Mouse (Mus musculus) left cerebral cortex, adult 2 months (tissue): ENCODE measurements around the gene Tnni3. TPM values are rescaled to one million over a fixed set of nuclear protein-coding genes. Genes with fewer than 3 reads are reported as not detected.
A peak's percentile ranks its signal among the peaks of the same experiment; 100 is the strongest.
"Not testable (repeated sequence)": the region's sequence is repeated elsewhere in the genome, so short reads cannot be mapped to it uniquely, and the experiment has no call there.

Experiments used
- DNase-seq, 2 experiments: peaks; one replicate each; pipeline ENCODE4 v3.0.0; 2021 to 2022; ENCODE audit warnings: low spot score in 2 of 2, mixed read lengths in 1 of 2; ENCODE audit errors: extremely low spot score in 1 of 2
- H3K27ac ChIP-seq: fragments of 200-600 bp; 2 replicates; pipeline ENCODE4 v1.8.1; 2022
- H3K4me3 ChIP-seq: fragments of 200-600 bp; 2 replicates; pipeline ENCODE4 v1.8.1; 2022
- CTCF ChIP-seq: fragments of 200-600 bp; IDR thresholded peaks from 2 replicates; pipeline ENCODE4 v1.8.1; 2022; ENCODE audit warnings: antibody characterized with exemption, mild to moderate bottlenecking, moderate library complexity
- intact Hi-C: fragments of 180-260 bp; cut with DNase I; formaldehyde crosslinking; loops from one replicate; pipeline ENCODE4 v1.15.1; 2025
- total RNA-seq, 2 experiments: library from RNA; stranded (reverse); gene quantifications; 2 replicates each; pipeline ENCODE4 v1.2.3; 2021

The Tnni3 gene
- total RNA-seq, 2 experiments from 2014 or later, result 0.84 to 0.96 TPM

DNA sequence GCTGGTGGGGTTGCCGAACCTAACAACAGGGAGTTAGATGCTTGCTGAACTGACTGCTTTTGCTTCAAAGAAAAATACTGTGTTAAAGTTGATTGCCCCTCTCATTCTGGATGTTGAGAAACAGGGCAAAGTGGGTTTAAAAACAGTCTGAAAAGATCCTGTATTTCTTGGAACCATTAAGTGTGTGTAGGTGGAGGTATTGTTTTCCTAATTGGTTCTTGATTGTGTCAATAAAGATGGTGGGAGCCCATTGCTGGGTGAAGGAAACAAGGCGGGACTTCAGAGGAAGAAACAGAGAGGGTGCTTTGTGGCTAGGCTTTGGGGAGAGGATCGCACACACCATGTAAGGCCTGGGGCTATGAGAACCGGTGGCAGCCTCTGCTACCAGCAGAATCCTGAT lies 13.2 kb upstream of the Tnni3 start:
- Histone ChIP-seq H3K27ac (no peak overlapping the region), H3K4me3 (no peak overlapping the region)
- TF ChIP-seq CTCF, result no peak
- intact Hi-C loops, result no loop called here
- no peak for DNase-seq

DNA sequence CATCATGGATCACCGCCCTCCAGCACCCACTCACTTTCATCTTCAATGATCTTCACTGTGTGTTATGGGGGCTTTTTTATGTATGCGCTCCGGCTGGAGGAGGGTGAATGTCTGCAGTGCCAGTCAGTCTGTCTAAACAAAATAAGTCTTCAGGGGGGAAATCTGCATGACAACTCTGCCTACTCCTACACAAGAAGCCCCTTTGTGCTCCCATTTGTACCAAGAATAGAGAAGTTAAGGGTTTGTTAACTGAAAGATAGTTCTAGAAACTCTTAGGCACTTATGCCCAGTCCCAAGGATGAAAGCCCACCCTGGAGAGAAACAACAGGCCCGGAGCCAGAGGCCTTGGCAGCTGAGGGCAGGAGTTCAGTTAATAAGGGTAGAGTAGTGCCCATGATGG lies 12.3 kb upstream of the Tnni3 start:
- Histone ChIP-seq H3K4me3 (no peak overlapping the region), H3K27ac (no peak overlapping the region)
- intact Hi-C loops, result no loop called here
- no peak for TF ChIP-seq CTCF
- no peak for DNase-seq

DNA sequence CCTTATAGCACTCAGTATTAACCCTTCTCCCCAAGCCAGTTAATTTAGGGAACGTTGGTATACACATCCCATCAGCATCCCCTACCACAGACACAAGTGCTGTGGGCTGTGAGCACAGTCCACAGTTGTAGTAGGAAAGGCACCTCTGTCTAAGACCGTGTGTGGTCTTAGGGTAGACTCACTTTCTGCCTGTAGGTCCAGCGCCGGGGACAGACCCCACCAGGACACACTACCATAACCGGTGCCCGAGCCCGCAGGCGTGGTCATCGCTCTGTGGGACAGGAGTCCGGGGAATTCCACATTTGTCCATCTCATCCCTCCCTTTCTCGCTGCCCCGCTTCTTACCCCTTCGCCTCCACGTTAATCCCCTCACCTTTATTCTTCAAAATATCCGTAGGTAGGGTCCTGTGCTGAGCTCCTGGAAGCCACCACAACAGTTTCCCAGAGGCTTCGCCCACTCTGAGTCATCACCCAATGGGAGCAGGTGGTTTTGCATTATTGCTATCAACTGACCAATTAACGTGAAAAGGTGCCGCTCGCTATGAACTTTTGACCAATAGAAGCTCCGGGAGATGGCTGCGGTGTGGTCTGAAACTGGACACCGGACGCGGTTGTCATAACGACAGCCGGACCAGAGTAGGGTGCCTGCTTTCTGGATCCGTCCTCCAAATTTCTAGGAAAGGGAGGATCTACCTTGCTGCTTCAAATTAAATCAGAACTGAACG lies 8.1 kb upstream of the Tnni3 start, which contains the start of gene Dnaaf3:
Gene Dnaaf3 (minus strand): TSS at position 449 of the 725 bp plus-strand sequence.
- Histone ChIP-seq H3K4me3 (no peak within 1 kb of the TSS), H3K27ac (no peak within 1 kb of the TSS)
- no peak for TF ChIP-seq CTCF
- intact Hi-C loops, result no loop called here
- DNase-seq, result no peak

DNA sequence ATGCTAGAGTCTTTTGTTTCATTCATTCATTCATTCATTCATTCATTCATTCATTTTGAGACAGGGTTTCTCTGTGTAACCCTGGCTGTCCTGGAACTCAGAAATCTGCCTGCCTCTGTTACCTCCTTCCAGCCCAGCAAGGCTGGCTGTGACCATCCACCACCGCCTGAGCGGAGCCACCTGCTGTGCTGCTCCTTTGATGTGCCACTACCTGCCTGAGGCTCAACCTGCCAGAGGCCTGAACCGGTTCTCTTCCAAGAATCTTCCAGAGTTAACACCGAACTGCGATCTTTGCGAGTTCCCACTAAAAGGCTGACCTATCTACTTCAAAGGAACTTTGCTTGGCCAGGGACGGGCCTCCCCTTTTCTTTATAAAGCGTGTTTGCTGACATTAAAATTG lies 6.1 kb upstream of the Tnni3 start:
- H3K27ac ChIP-seq, intact Hi-C loops, DNase-seq, H3K4me3 ChIP-seq: not testable (repeated sequence)

DNA sequence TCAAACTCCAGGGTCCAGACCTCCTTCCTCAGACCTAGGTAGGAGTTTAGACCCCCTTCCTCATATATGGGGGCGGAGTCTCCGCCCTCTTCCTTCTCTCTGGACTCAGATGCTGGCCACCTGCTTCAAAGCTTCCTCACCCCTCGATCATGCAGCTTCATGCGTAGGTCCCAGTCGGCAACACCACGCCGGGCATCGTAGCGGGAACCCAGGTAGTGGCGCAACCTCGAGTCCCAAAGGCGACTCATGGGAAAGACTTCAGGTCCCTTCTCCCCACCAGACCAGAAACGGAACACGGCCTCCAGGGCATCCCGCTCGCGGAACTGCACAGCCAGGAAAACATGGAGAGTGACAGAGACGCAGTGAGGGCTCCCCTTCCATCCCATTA lies 3.3 kb upstream of the Tnni3 start:
- H3K27ac ChIP-seq, result no peak overlapping the region
- no peak overlapping the region for H3K4me3 ChIP-seq
- intact Hi-C loops, result no loop called here
- no peak for DNase-seq
- TF ChIP-seq CTCF, result no peak

DNA sequence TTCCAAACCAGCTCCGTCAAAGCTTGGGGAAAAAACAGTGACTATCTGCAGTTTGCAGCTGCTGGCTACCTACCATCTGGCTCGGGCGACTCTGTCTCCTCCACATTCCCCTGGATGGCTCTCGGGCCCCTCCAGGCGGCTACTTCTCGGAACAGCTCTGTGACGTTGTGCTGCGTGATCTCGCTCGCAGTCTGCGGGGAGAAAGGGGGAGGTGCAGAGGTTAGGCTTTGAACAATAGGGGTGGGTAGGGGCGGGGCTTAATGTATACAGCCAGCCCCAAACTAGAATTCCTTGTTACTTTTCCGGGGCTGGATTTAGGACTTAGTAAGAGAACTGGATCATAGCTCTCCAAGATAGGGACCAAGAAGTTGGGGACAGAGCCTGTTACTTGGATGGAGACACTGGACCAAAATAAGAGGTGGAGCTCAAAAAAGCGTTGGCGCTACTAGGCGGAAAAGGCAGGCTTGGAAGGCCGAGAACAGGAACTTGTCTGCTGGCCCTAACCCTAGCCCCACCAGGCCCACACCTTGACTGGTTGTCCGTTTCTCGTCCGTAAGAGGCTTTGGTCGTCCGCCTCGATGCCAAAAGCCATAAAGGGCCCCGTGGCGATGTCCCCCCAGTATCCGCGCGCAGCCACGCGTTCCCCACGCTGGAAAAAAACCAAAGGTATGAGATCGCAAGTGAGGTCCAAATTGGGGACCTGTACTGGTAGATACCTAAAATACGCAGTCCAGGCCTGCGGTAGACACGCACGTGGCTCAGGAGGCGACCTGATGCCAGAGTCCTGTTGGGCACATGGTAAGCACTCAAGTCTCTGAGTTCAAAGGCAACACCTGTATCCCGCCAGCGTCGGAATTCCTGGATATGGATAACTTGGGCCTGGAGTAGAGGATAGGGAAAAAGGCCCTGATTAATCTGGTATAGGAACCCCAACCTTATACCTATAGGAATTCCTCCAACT lies 2.6 kb upstream of the Tnni3 start:
- peak; percentile 73 to 75 for DNase-seq
- intact Hi-C loops, result no loop called here
- Histone ChIP-seq H3K27ac (no peak overlapping the region), H3K4me3 (peak overlapping the region; percentile 21; the same call in 1 of the 2 replicates)
- TF ChIP-seq CTCF, result peak; percentile 68

DNA sequence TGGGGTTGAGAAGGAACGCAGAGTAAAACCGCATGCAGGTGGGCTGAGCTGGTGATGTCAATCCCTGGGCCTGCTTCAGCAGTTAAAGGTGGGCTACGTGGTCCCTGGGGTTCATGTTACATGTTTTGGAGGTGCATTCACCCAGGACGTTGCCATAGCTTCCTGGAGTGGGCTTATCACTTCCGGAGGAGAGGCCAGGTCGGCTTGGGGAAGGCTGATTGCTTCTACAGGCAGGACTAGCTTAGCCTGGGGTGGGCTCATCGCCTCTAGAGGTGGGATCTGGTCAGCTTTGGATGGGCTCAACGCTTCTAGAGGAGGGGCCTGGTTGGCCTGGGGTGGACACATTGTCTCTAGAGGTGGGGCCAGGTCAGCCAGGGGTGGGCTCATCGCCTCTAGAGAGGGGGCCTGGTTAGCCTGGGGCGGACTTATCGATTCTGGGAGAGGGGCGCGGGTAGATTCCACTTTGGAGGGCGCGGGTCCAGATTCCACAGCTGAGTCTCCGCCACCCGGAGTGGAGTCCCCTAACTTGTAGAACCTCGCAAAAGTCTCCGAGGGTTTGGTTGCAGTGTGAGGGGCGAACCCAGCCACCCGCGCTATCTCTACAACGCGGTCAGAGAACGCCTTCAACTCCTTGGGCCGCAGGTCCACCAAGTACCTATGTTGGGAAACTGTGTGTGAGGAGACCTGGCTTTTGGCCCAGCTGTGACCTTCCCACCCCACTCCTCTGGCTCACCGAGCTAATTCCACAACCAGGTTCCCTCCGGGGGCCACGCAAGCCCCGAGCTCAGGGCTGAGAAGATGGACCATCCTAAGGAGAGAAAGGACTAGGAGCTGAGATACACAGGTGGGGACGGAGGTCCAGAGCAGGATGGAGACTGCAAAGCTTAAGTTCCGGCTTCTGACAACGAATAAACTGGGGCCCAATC lies 561 bp downstream of the Tnni3 start:
- Histone ChIP-seq H3K27ac (no peak overlapping the region), H3K4me3 (no peak overlapping the region)
- no peak for TF ChIP-seq CTCF
- intact Hi-C loops, result loop anchor here (5.0 kb wide), 1 partner anchor 91 kb away; no protein-coding TSS in a partner anchor
- no peak for DNase-seq

DNA sequence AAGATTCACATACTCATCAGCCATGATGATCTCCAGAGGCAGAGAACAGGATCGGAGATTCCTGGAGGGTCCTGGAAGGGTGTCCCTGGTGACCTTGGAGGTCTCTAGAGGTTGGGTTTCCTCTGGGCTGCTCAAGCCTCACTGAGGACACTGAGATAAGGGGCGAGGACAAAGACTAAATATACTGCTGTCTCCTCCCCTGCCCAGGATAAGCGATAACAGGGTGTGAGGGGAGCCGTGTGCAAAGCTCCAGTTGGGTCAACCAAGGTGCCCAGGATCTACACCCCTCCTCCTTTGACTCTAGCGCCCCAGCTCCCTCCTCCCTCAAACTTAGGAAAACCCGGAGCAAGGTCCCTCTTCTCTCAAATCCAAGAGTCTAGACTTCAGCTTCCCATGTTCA lies 1.7 kb downstream of the Tnni3 start:
- DNase-seq, result no peak
- no peak for TF ChIP-seq CTCF
- Histone ChIP-seq H3K27ac (no peak overlapping the region), H3K4me3 (no peak overlapping the region)
- intact Hi-C loops, result loop anchor here (5.0 kb wide), 1 partner anchor 90 kb away; no protein-coding TSS in a partner anchor

DNA sequence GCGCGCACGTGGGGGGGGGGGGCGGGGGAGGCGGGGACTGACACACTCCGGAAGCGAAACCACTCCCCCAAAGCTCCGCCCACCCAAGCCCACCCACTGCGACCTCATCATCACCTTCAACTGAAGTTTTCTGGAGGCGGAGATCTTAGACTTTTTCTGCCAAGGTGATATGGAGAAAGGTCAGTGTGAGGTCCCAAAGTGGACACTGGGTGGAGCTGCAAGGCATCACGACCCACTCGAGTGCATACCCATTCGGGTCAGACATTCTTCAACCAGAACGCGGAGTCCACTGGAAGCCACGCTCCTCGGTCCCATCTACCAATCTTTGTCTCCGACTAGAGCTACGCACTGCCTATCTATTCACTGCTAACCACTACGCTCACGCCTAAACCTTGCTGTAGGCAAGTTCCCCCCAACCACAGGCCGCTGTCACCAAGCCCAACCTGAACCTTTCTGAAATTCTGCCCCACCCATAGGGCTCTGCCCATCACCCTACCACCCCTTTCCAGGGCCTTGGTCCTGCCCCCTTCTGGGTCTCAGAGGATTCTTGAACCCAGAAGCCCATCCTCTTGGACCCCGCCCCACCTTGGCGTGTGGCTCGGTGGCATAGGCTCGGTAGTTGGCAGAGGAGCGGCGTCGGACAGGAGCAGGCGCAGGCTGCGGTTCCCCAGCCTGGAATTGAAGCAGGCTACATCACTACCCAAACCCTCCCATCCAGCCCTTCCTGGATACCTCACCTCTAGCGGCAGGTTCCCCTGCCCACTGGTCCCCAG lies 2.6 kb downstream of the Tnni3 start:
- intact Hi-C loops, result loop anchor here (5.0 kb wide), 1 partner anchor 89 kb away; no protein-coding TSS in a partner anchor
- no peak for DNase-seq

DNA sequence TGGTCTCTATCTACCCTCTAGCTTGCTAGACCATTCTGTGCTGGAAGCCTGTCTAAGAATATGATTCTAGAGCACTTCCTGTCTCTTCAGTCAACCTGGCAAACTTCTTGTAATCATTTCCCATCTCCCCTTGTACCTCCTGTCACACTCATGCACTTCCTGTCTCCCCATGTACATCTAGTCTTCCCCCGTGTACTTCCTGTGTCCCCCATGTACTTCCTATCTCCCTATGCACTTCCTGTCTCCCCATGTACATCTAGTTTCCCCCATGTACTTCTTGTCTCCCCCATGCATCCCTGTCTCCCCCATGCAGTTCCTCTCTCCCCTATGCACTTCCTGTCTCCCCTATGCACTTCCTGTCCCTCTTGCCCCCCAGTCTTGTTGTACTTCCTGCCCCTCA lies 5.5 kb downstream of the Tnni3 start:
- no peak for DNase-seq
- Histone ChIP-seq H3K27ac (no peak overlapping the region), H3K4me3 (no peak overlapping the region)
- TF ChIP-seq CTCF, result no peak
- intact Hi-C loops, result no loop called here

More for the DNA sequence above, 2.6 kb downstream of the Tnni3 start:
- no peak for TF ChIP-seq CTCF
- H3K4me3 ChIP-seq, result peak overlapping the region; percentile 9; the same call in 1 of the 2 replicates
- no peak overlapping the region for H3K27ac ChIP-seq
